Mouse (Mus musculus) erythroblast, embryonic 14.5 days (primary cell): Measurements from ENCODE around the gene Vps26b. TPM values are rescaled to one million over a fixed set of nuclear protein-coding genes. Genes with fewer than 3 reads are reported as not detected.

Experiments used
- H3K27me3 ChIP-seq: 2 replicates; pipeline ENCODE4 v1.6.1; 2012; ENCODE audit warnings: inconsistent platforms; ENCODE audit not compliant: control insufficient read depth
- H3K36me3 ChIP-seq: 2 replicates; pipeline ENCODE4 v1.6.1; 2012; ENCODE audit warnings: mild to moderate bottlenecking, inconsistent platforms; ENCODE audit not compliant: control insufficient read depth
- H3K4me1 ChIP-seq: 2 replicates; pipeline ENCODE4 v1.6.1; 2012; ENCODE audit warnings: inconsistent platforms; ENCODE audit not compliant: control insufficient read depth
- H3K4me3 ChIP-seq: replicated peaks from 2 replicates; pipeline ENCODE3; 2012; ENCODE audit warnings: moderate library complexity, mild to moderate bottlenecking, inconsistent platforms
- H3K9me3 ChIP-seq: 2 replicates; pipeline ENCODE4 v1.6.1; 2012; ENCODE audit warnings: low read length, inconsistent platforms, mixed read lengths; ENCODE audit not compliant: control insufficient read depth
- GATA1 ChIP-seq: IDR thresholded peaks from 2 replicates; pipeline ENCODE4 v1.6.1; 2012; ENCODE audit warnings: low read length, inconsistent platforms, mixed read lengths
- TAL1 ChIP-seq: IDR thresholded peaks from 3 replicates; pipeline ENCODE4 v1.6.1; 2012; ENCODE audit warnings: low read length, inconsistent platforms, mixed read lengths
- polyA plus RNA-seq: library from polyadenylated mRNA; stranded (reverse); fragments of >175 nt; gene quantifications from 2 replicates; pipeline ENCODE4 v1.2.3, GENCODE M21; 2012

Vps26b gene
- polyA plus RNA-seq, 1 experiment, result 1.0 TPM

- peaks cover 33% of the 10 kb centered on the region for H3K36me3 ChIP-seq
- H3K4me3 ChIP-seq, result no peak overlapping the region
- H3K27me3 ChIP-seq, result no peaks in the 10 kb centered on the region
- H3K9me3 ChIP-seq, result no peaks in the 10 kb centered on the region
- TF ChIP-seq TAL1 (no peak), GATA1 (no peak)
- H3K4me1 ChIP-seq, result no peaks in the 10 kb centered on the region
Observed at GRCm38 (mm10) chr9:26977754-26978153, 52.1 kb downstream of the Vps26b start.

Other genes starting within 250 kb of the Vps26b start
- not detected in 2 replicates for gene Glb1l2, start 223.6 kb downstream of the Vps26b start, polyA plus RNA-seq
- gene Glb1l3, start 169.2 kb downstream of the Vps26b start, polyA plus RNA-seq, result not detected in 2 replicates
- not detected in 2 replicates for gene Gm1110, start 107.0 kb downstream of the Vps26b start, polyA plus RNA-seq
- gene Acad8, start 30.5 kb downstream of the Vps26b start, polyA plus RNA-seq, result 0.09 and 0.10 TPM in 2 replicates
- gene Thyn1, start 30.4 kb downstream of the Vps26b start, polyA plus RNA-seq, result 0.09 and 0.14 TPM in 2 replicates
- gene Ncapd3, start 110 bp upstream of the Vps26b start, polyA plus RNA-seq, result 1.2 and 1.5 TPM in 2 replicates
- 0.02 and 0.03 TPM in 2 replicates for gene Jam3, start 125.4 kb upstream of the Vps26b start, polyA plus RNA-seq